8 mouse cellular contexts compared by ENCODE assay signal in genomic region chr19:5366175-5367052, GRCm38 (mm10). TPM values are rescaled to one million over a fixed set of nuclear protein-coding genes. Genes with fewer than 3 reads are reported as not detected.
DNase-seq lines count a peak whose midpoint lies in the region; ATAC-seq lines count a peak whose summit lies in the region.

Gene Eif1ad, plus strand, starts transcription at chr19:5366741.

- intact Hi-C loops in heart, postnatal 14 days (cut with DNase I): loop anchor here (1.0 to 2.0 kb wide), 2 partner anchors 22 to 62 kb away; partner anchors contain the start of gene Sart1

- peaks cover 48% of the 10 kb centered on the region for H3K36me3 ChIP-seq in forebrain, embryonic 14.5 days (ENCODE audit: control insufficient read depth, insufficient read depth, low read length)
- H3K36me3 ChIP-seq in neural tube, embryonic 15.5 days: peaks cover 47% of the 10 kb centered on the region

- peak within 1 kb of the TSS; percentile 85 for H3K9ac ChIP-seq in forebrain, embryonic 14.5 days (ENCODE audit: low read length)
- peak within 1 kb of the TSS; percentile 74 for H3K9ac ChIP-seq in neural tube, embryonic 15.5 days (replicated peaks)

- peaks cover 13% of the 10 kb centered on the region for H3K4me1 ChIP-seq in forebrain, embryonic 14.5 days (ENCODE audit: control insufficient read depth, insufficient read depth, low read length)
- H3K4me1 ChIP-seq in neural tube, embryonic 15.5 days: peaks cover 29% of the 10 kb centered on the region

- WGBS in forebrain, embryonic 14.5 days: under 1% methylated on average over 72 of the region's 92 CpGs
- WGBS in neural tube, embryonic 15.5 days: under 1% methylated on average over 77 of the region's 92 CpGs

- no peaks in the 10 kb centered on the region for H3K9me3 ChIP-seq in forebrain, embryonic 14.5 days (replicated peaks; ENCODE audit: control insufficient read depth, low read length)
- no peaks in the 10 kb centered on the region for H3K9me3 ChIP-seq in neural tube, embryonic 15.5 days (replicated peaks)

- ATAC-seq in forebrain, embryonic 14.5 days: peak; percentile 96
- ATAC-seq in neural tube, embryonic 15.5 days (ENCODE audit: low FRiP score): peak; percentile 94

- peak within 1 kb of the TSS; percentile 97 for H3K4me3 ChIP-seq in forebrain, embryonic 14.5 days (ENCODE audit: low read depth, low read length)
- peak within 1 kb of the TSS; percentile 76 for H3K4me3 ChIP-seq in neural tube, embryonic 15.5 days (replicated peaks)

- H3K27ac ChIP-seq in forebrain, embryonic 14.5 days (ENCODE audit: low read depth, low read length): peak within 1 kb of the TSS; percentile 92
- H3K27ac ChIP-seq in neural tube, embryonic 15.5 days (replicated peaks): peak within 1 kb of the TSS; percentile 95

- DNase-seq in ES-CJ7 (ENCODE audit: low read depth, low spot score): peak; percentile 98
- DNase-seq in cerebellum, adult 11 months: peak; percentile 95
- peak; percentile 99 for DNase-seq in forebrain, embryonic 14.5 days (ENCODE audit: low spot score)
- DNase-seq in heart, postnatal 14 days: peak; percentile 91 to 94
- peak; percentile 96 for DNase-seq in layer of hippocampus, adult 11-12 months (ENCODE audit: low spot score)
- DNase-seq in lung, adult 18-20 months: peak; percentile 93 to 95
- peak; percentile 97 for DNase-seq in testis, postnatal 14 days (ENCODE audit: low spot score)

- H3K4me2 ChIP-seq in forebrain, embryonic 14.5 days (ENCODE audit: low read length): peak within 1 kb of the TSS; percentile 89
- peak within 1 kb of the TSS; percentile 96 for H3K4me2 ChIP-seq in neural tube, embryonic 15.5 days

- no peaks in the 10 kb centered on the region for H3K27me3 ChIP-seq in forebrain, embryonic 14.5 days (replicated peaks; ENCODE audit: control insufficient read depth, insufficient read depth, low read length)
- no peaks in the 10 kb centered on the region for H3K27me3 ChIP-seq in neural tube, embryonic 15.5 days (replicated peaks)

RNA-seq across cellular contexts. Expression of gene Eif1ad, which starts in this region (rescaled TPM):
- 33.0 and 36.2 TPM in 2 replicates for polyA plus RNA-seq in forebrain, embryonic 14.5 days (2014; fragmentation: Nextera tagmentation; extraction: Ambion mirVana)
- total RNA-seq in heart, postnatal 14 days (2021): 10 to 100 TPM; 21.5 to 22.6 TPM
- polyA plus RNA-seq in neural tube, embryonic 15.5 days (2015; fragmentation: Nextera tagmentation; extraction: Ambion mirVana): 42.6 and 42.8 TPM in 2 replicates

Comparison
In these comparisons a context has a peak if more than half of its experiments do, and no peak if none do; other contexts are left out.
1. Peak in every context shown above with its lines: DNase-seq, ATAC-seq, H3K4me3 ChIP-seq and H3K27ac ChIP-seq.